Mouse (Mus musculus) cortical plate, adult 2 months (tissue): ENCODE results near the gene Tollip. TPM values are rescaled to one million over a fixed set of nuclear protein-coding genes. Genes with fewer than 3 reads are reported as not detected.

Source experiments
- H3K27ac ChIP-seq: fragments of 200-500 bp; 2 replicates; pipeline ENCODE4 v1.5.1; 2012; ENCODE audit warnings: low read length, control low read depth, inconsistent platforms; ENCODE audit not compliant: insufficient read depth
- H3K4me1 ChIP-seq: fragments of 200-500 bp; 2 replicates; pipeline ENCODE4 v1.6.1; 2011; ENCODE audit warnings: low read length; ENCODE audit not compliant: control insufficient read depth, insufficient read depth
- H3K4me3 ChIP-seq: fragments of 200-500 bp; 2 replicates; pipeline ENCODE4 v1.5.1; 2011; ENCODE audit warnings: mild to moderate bottlenecking, low read length, control low read depth; ENCODE audit not compliant: insufficient read depth
- CTCF ChIP-seq: fragments of 200-500 bp; IDR thresholded peaks from 2 replicates; pipeline ENCODE4 v1.5.1; 2011; ENCODE audit warnings: mild to moderate bottlenecking, control low read depth, low read length; ENCODE audit not compliant: insufficient read depth; ENCODE audit errors: extremely low read depth
- POLR2A ChIP-seq: fragments of 200-500 bp; IDR thresholded peaks from 2 replicates; pipeline ENCODE4 v1.6.1; 2011; ENCODE audit warnings: mild to moderate bottlenecking, low read length, control low read depth; ENCODE audit not compliant: insufficient read depth; ENCODE audit errors: extremely low read depth
- polyA plus RNA-seq: library from polyadenylated mRNA; depleted of rRNA; stranded (reverse); fragments of >200 nt; gene quantifications from 2 replicates; pipeline ENCODE4 v1.2.3, GENCODE M21; 2012; rRNA removed

Gene Tollip
- 121 and 122 TPM in 2 replicates for polyA plus RNA-seq

DNA sequence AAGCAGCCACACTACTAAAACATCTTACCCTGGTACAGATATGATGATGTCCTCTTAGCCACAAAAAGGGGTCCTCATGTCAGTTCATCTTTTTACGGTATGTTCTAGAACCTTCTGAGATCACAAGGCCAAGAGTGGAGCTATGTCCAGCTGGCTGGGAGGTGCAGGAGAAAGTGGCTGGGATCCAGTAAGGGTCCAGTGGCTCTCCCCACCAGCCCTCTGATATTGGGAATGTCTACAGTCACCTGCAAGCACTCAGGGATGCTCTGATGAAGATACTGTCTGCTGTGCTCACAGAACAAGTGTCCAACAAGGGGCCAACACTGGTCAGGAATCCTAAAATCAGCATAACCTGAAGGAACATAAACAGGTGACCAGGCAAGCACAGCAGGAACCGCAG, at the start of gene Tollip:
TSS of gene Tollip (minus strand) at position 101 of the 400 bp plus-strand sequence.
- TF ChIP-seq POLR2A (no peak), CTCF (no peak)
- H3K4me1 ChIP-seq: no peaks in the 10 kb centered on the region
- no peak within 1 kb of the TSS for H3K27ac ChIP-seq
- H3K4me3 ChIP-seq: no peak within 1 kb of the TSS

DNA sequence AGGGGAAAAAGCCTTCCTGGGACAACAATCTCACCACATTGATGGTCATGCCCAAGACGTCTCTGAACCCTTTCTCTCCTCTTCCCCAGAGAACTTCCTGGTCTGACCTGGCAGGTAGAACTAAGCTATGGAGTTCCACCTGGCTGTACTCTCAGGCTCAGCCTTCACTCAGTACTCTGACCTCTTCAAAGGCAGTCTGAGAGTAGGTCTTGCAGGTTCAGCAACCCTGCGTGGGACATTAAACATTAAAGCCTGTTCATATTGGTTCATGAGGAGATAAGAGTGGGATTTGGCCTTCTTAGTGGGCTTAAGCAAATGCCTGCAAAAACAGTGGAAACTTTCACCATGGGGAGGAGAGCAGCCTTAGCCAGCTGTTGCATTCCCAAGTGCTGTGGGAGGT, 48.0 kb upstream of the Tollip start:
- Histone ChIP-seq H3K4me3 (no peak overlapping the region), H3K4me1 (peaks cover 39% of the 10 kb centered on the region), H3K27ac (no peak overlapping the region)
- no peak for TF ChIP-seq CTCF
- TF ChIP-seq POLR2A: no peak

- no peak overlapping the region for H3K4me3 ChIP-seq
- TF ChIP-seq CTCF (no peak), POLR2A (no peak)
- peak overlapping the region; percentile 69; the same call in 1 of the 2 replicates for H3K27ac ChIP-seq
- H3K4me1 ChIP-seq: peaks cover 36% of the 10 kb centered on the region
Observed at GRCm38 (mm10) chr7:141962521-141962920, 44.2 kb upstream of the Tollip start.

DNA sequence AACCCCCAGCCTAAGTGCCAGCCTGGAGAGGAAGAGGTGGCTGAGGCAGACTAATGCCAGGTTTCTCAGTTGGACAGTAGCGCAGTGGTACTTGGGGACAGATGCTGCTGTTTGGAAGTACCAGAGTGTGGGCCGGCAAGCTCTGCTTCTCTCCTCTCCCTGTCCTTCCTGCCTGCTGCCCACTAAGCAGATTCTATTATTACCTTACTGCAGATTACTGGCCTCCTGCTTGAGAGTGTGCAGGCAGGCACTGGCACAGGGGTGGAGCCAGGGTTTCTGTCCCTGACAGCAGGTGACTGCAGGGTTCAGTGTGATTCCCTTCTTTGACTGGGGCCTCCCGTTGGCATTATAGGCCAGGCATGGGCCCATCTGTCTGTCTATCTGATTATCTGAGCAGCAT, 43.2 kb upstream of the Tollip start:
- Histone ChIP-seq H3K4me1 (peaks cover 44% of the 10 kb centered on the region), H3K27ac (peak overlapping the region; percentile 69), H3K4me3 (no peak overlapping the region)
- no peak for TF ChIP-seq CTCF
- TF ChIP-seq POLR2A: no peak

DNA sequence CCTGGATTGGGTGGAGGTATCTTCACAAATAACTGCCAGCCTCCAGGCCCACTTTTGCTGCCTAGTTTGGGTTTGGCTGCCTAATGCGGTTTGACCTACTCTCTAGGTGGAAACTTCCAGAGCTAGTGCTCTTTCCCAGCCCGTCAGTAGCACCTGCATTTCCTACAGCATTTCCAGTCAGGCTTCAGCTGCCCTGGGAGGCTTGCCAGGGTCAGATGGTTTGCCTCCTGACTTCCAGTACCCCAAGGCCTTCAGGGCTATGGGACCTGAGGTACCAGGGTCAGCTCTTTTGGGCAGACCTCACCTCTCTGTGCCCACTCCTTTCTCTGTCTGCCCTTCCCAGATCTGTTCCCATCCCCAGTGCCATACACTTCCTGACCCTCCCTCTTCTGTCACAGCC, 42.6 kb upstream of the Tollip start:
- Histone ChIP-seq H3K4me1 (peaks cover 44% of the 10 kb centered on the region), H3K27ac (peak overlapping the region; percentile 32; the same call in 1 of the 2 replicates), H3K4me3 (no peak overlapping the region)
- no peak for TF ChIP-seq POLR2A
- TF ChIP-seq CTCF: no peak

- Histone ChIP-seq H3K4me3 (no peak overlapping the region), H3K4me1 (peaks cover 45% of the 10 kb centered on the region), H3K27ac (no peak overlapping the region)
- TF ChIP-seq CTCF (no peak), POLR2A (no peak)
Observed at GRCm38 (mm10) chr7:141959133-141959532, 40.8 kb upstream of the Tollip start.

DNA sequence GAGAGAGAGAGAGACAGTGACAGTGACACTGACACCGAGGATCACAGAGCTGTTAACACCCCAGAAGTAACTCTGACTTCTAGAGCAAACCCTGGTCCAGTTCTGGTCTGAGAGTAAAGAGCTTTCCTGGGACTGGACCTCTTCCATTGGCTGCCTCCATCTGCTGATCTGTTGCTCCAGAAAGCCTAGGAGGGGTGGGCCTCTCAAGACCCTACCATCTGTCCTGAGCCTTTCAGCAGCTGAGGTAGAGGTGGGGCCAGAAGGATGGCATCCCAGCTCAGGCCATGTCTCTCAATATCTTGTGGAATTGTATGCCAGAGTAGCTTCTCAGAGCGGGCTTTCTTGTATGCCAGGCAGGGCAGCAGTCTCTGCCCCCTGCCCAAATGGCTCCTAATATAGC, 39.9 kb upstream of the Tollip start:
- peaks cover 50% of the 10 kb centered on the region for H3K4me1 ChIP-seq
- no peak overlapping the region for H3K4me3 ChIP-seq
- no peak overlapping the region for H3K27ac ChIP-seq
- TF ChIP-seq CTCF (no peak), POLR2A (no peak)

DNA sequence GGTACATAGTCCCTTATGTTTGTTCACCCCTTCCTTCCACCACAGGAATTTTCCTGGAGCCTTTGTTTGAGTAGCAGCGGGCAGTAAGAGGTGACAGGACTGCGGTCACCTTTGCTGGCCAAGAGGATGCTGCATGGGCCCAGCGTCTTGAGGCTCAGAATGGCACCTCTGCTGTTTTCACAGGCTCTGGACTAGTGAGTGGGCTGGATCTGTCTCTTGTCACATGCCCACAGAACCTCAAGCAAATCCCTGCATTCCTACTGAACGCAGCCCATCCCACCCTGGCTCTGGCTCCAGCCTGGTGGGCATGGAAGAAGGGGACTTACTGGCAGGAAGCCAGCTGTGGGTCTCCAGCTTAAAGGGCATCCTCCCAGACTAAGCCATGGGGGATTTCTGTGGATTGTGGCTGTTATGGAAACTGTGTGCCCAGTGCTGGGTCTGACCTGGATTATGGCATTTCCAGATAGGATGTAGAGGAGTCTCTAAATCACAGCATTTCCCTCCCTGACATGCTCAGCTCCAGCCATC, 39.3 kb upstream of the Tollip start:
- Histone ChIP-seq H3K4me1 (peaks cover 49% of the 10 kb centered on the region), H3K4me3 (no peak overlapping the region), H3K27ac (0 out of 2 replicates have a peak overlapping the region, but pooled peaks have one; percentile 71)
- TF ChIP-seq CTCF (no peak), POLR2A (no peak)

DNA sequence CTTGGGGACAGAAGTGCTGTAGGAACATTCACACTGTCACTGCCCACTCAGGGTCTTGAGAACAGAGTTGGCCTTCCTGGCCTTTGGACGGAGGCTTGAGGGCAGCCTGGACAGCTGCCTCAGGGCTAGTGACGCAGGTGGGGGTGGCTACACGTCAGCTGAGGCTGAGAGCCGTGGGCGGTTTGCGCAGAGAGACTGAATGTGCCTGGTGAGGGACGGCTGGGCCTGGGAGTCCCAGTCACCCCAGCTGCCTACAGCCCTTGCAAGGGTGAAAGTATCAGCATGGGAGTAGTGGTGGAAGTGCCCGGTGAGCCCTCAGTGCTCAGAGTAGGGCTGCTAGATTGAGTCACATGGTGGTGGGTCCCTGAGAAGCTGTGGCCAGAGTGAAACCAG, 37.9 kb upstream of the Tollip start:
- H3K4me1 ChIP-seq: peaks cover 45% of the 10 kb centered on the region
- TF ChIP-seq POLR2A: 0 out of 2 replicates have a peak, but pooled peaks have one; percentile 29
- TF ChIP-seq CTCF: no peak
- no peak overlapping the region for H3K4me3 ChIP-seq
- peak overlapping the region; percentile 71 for H3K27ac ChIP-seq

DNA sequence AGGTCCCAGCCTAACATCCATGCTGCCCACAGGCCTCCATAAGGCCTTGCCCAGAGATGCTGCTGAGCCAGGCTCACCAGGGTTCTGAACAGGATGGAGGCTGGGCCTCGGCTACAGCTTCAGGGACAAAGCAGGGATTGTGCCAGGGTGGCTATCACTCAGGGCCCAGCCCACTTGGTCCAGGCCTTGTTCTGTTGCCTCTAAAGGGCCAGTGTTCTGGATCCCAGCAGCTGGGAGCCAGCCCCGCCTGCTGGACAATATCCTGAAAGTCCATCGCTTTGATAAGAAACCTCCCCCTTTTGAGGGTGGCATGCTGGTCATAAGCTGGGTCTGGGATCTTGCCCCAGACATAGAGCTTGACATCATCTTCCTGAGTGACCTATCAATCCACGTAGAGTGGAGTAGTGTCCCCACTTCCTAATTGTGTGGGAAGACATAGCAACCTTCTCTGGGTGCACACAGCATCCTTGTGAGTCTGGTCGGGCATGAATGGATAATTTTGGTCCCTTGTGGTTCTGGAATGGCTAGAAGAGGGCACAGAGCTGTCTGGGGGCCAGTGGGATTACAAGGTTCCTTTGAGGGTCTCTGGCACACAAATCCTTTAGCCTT, 37.4 kb upstream of the Tollip start:
- TF ChIP-seq POLR2A (no peak), CTCF (no peak)
- no peak overlapping the region for H3K4me3 ChIP-seq
- H3K27ac ChIP-seq: peak overlapping the region; percentile 71
- H3K4me1 ChIP-seq: peaks cover 40% of the 10 kb centered on the region

GRCm38 (mm10) chr7:141953616-141954015, 35.3 kb upstream of the Tollip start:
- no peak overlapping the region for H3K27ac ChIP-seq
- H3K4me1 ChIP-seq: peaks cover 37% of the 10 kb centered on the region
- no peak overlapping the region for H3K4me3 ChIP-seq
- TF ChIP-seq POLR2A (no peak), CTCF (no peak)
